Mouse (Mus musculus) Muller cell, postnatal 12 days (primary cell): ENCODE data around the gene Ltc4s.

ENCODE experiments used
- DNase-seq: peaks from one replicate; pipeline ENCODE4 v3.0.0-alpha.2; 2015; ENCODE audit errors: inconsistent ontology term

Ltc4s gene

DNA sequence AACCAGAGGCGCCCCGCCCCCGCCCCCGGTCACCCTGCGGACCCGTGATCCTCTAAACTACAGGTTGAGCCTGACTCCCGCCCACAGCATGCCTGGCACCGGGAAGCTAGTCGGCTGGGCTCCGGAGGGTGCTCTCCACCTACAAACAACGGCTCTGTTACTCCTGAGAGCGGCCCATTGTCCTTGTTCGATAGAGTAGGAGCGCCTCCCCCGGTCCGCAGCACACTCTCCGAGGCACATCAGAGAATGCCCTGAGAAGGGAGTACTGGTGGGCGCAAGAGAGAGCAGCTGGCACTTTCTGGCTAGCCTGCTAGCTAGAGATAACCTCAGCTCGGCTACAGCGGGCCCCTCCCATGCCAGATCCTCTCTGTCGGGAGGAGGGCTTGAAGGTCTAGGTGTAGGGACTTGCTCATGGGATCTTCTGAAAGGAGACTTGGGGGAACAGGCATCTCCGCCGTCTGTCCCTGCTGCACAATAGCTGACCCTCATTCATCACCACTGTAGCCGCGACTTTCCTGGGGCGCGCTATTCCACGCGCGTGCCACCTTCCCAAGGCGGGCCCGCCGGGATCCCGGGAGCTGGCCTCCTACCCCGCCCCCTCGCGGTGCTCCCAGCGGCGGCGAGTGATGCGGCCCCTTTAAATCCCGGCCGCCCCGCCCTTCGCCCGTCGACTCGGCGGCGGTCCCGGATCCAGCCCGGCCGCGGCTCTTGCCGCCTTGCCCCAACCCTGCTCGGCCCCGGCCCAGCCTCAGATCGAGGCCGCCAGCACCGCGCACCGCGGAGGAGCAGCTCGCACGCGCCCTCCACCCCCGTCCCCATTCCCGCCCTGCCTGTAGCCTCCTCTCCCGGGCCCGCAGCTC lies 13.5 kb downstream of the Ltc4s start:
- DNase-seq = peak; percentile 91

DNA sequence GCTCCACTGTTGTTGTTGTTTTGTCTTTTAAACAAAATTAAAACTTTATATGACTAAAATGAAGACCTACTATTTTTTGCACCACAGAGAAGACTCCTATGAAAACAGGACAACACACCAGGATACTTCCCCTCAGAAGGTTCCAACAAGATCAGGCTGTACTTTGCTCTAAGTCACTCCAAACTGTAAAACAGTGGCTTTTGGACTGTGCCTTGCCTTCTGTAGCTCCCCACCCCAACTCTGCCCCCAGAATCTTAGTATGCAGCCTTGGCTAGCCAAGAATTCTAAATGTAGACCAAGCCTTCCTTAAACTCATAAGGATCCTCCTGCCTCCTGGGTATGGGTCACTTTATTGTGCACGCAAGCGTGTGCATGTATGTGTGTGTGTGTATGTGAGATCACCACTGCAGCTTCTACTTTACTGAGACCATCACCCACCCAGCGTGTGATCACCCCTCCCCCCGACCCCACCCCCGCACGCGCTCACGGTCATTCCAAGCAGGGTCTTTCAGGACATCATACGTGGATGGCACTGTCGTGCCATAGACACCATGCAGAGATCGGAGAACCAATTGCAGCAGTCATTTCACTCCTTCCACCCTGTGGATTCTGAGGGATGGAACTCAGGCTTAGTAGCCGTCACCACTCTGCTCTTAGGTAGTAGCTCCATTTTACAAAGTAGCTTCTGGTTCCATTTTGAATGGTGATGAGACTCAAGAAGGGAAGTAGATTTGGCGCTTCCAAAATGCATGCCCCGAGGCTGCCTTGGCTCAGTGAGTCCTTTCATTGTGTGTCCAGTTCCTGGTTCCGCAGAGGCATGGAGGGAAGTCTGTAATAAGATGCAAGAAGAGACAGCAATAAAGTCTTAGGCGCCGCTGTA lies 14.4 kb downstream of the Ltc4s start:
- DNase-seq = no peak

DNA sequence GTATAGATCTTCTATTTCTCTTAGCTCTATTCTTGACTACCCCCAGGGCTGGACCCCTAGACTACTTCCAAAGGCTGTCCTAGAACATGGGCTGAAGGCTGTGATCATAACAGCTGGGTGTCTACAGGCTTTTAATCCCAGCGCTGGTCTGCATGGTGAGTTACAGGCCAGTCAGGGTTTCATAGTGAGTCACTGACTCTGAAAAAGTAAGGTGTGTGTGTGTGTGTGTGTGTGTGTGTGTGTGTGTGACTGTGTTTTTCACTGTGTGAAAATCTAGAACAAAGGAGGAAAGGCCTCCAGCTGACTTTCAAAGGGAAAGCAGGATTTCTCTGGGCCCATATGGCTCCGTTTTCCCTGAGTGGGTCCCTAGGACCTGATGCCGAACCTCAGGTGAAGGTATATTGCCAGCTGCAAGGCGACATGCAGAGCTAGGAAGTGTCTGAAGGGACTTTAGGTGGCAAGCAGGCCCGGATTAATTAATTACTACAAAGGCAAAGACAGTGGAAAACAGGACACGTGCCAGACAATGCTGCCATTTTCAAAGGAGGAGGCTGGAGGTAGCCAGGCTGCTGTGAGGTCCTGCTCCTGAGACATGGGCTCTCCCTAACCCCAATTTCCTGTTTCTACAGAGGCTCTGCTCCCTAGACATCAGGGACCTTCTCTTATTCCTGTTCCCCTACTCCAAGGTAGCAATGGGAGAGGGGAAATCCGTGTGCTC lies 15.7 kb downstream of the Ltc4s start:
- DNase-seq = no peak

DNA sequence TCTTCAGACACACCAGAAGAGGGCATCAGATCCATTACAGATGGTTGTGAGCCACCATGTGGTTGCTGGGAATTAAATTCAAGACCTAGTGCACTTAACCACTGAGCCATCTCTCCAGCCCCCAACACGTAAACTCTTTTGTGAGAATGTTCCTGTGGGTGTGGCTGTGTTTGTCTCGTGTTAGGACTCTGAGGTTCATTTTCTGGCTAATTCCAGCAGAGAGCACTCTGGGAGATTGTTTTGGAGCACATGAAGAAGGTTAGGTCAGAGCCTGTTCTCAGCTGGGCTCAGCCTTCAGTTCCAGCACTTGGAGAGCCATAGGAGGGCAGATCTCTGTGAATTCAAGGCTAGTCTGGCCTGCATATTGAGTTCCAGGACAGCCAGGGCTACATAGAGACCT lies 18.6 kb downstream of the Ltc4s start:
- DNase-seq = no peak

DNA sequence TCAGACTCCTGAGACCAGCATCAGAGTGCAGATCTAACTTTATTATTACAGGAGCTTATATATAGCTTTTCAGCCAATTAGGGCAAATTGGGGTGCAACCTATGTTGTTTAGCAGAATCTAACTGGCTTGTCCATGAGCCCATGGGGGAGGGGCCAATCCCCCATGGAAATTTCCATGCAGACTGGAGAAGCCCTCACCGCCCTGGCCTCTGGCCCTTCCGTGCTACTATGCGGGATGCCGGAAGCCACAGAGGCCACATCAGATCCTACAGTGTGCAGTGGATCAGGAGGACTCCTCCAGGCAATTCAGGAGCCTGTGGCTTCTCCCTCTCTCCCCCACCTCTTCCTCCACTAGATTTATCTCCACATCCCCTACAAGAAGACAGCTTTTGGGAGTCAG lies 20.6 kb downstream of the Ltc4s start:
- DNase-seq = no peak

DNA sequence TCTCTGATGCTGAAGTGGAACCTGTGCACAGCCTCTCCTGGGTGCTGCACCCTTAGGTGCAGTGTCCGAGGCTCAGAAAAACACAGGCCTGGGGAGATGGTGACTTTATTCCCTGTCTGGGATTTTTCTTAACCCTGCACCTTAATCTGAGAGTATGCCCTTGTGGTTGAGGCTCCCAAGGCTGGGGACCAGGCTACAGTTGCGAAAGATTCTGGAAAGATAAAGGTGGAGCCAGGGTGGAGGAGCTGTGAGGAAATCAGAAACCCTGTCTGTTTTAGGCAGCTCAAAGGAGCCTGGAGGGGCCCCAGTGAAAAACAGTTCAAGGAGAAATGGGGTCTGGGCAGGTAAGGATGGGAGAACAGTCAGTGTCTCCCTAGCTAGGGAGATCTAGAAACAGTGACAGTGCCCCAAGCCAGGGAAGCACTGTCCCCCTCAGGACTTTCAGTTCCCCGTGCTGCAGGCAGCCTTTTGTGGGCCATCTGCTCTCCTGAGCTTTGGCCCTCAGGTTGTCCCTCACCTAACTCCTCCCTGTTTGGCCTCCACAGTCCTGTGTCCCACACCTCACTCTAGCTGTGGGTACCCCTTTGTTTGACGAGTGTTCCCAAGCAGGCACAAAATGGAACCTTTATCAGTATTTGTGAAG lies 21.6 kb downstream of the Ltc4s start:
- DNase-seq = no peak

DNA sequence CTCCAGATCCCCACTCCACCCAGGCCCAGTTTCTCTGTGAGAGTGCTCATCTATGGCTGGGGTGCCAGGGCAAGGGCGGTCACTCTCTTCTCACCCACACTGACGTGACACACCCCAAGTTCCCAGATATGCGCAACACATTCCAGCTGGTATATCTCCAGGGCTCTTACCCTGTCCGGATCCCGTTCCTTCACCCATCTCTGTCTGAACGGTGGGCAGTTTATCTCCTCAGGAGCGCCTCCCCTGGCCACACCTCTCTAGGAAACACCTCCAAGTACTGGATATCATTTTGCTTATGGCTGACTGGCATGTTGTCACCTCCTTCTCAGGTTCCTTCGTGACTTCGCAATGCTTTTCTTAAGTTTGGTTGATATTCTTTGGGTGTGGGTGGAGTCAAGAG lies 22.8 kb downstream of the Ltc4s start:
- DNase-seq = no peak

DNA sequence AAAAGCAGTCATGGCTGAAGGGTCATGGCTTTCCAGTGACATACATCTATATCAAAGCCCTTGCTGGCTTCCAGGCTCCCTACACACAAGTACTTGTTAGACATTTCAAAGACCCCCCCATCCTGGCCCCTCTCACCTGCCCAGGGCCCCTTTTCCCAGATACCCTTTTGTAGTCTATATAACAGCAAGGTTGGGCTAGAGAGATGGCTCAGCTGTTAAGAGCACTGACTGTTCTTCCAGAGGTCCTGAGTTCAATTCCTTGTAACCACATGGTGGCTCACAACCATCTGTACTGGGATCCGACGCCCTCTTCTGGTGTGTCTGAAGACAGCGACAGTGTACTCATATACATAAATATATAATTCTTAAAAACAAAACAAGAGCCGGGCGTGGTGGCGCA lies 23.8 kb downstream of the Ltc4s start:
- no peak for DNase-seq

DNA sequence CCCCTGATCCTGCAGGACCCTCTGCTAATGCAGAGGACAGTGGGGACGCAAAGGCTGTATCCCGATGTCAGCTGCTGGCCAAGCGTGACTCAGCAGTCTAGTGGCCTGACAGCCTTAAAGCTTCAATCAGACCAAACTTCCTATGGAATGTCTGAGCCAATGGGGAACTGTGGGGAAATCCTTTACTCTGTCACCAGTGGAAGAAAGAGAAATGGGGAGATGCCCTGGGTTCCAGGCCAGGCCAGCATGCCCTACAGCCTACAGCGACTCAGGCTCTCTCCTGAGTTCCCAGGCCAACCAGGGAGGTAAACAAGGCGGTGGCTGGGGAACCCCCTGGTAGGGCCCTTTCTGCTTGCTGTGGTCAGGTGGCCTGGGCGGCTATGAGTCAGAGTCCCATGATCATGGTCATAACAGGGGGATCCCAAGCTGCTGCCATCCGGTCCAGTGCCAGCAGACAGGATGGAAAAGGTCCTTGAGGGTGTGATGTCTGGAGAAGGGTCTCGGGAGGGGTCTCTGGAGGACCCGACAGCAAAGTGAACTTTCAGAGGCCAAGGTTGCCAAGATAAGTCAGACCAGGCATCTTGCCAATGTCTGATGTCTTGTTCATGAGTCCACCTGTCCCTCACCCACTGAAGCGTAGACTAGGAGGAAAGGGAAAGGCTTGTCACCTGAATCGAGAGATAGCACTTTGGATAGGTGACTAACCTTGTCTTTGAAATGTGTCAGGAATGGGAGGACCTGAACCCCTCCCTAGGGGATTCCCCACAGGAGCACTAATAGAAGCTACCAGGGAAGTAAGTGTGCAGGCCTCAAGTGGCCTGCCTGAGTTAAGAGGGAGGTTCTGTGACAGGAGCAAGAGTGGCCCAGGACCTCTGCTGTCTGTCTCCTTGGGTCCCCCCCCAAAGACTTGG lies 25.3 kb downstream of the Ltc4s start:
- peak; percentile 96 for DNase-seq

DNA sequence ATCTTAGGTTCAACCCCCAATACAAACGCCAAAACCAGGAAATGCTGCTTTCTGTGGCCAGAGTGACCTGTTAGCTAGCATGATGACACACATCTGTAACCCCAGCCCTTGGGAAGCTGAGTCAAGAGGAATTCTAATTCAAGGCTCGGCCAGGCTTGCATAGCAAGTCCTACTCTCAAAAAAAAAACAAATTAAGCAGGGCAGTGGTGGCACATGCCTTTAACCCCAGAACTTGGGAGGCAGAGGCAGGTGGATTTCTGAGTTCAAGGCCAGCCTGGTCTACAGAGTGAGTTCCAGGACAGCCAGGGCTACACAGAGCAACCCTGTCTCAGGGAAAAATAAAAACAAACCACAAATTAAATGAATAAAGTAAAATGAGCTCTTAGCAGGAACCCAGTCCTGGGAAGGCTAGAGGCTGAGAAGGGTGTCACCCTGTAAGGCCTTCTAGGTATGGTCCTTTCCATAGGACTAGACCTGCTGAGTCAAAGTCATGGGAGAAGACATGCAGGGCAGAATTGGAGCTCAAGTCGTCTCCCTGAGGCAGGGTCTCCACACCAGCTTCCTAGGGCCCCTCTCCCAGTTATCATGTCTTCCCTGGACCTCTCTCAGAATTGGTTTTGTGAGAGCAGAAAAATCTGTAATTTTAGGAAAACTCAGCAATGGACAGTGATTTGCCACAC lies 26.2 kb downstream of the Ltc4s start:
- no peak for DNase-seq

DNA sequence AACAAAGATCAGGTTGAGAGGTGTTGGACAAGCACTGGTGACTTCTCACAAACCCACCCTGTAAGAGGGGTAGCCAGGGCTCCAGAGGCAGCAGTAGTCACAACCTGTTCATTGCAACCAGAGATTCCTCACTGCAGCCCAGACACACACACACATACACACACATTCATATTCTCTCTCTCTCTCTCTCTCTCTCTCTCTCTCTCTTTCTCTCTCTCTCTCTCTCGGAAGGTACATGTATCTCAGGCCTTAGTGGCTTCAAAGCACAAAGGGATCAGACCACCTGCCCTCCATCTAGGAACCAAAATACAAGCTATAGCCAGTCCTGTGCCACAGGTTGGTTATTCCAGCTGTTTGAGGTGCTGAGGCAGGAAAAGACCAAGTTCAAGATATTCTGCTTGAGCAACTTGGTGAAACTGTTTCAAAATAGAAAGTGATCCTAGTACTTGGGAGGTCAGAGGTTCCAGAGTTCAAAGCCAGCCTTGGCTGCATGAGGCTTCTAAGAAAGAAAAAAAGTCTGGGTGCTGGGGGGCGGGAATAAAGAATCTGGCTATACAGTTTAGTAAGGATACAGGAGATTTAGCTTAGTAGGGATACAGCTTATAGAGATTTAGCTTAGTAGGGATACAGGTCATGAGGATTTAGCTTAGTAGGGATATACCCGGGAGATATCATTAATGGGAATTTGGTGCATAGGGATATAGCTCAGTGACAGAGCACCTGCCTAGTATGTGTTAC lies 26.9 kb downstream of the Ltc4s start:
- no peak for DNase-seq

DNA sequence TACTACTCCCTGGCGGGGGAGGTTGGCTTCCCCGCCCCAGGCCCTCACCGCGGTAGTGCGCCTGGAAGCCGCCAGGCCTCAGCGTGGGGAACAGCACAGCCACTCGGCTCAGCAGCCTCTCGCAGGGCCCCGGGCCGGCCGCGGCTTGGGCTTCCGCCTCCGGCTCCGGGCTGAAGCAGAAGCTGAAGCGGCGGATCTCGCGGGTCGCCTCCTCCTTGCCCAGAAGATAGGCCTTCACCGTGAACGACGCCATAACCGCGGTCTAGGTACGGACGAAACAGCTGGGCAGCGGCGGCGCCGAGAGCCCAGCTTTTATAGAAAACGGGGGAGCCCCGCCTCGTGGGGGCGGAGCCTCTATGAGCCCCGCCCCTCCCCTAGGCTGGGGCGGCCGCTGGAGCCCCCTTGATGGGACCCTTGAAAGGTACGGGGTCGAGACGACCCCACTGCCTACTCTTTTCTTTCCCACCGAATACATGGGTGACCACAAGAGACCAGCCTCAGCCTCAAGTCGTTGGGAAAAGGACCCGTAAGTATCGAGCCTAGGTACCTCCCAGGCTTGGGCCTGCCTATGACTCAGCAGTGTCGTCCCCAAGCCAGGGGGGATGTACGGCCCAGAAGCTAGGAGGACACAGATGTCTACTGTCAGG lies 27.8 kb downstream of the Ltc4s start, which contains the start of the genes Sqstm1 and Mgat4b:
Gene Sqstm1 (minus strand): TSS at position 323 of the 647 bp plus-strand sequence.
Gene Mgat4b (plus strand): TSS at position 386 of the 647 bp plus-strand sequence.
- peak; percentile 88 for DNase-seq

DNA sequence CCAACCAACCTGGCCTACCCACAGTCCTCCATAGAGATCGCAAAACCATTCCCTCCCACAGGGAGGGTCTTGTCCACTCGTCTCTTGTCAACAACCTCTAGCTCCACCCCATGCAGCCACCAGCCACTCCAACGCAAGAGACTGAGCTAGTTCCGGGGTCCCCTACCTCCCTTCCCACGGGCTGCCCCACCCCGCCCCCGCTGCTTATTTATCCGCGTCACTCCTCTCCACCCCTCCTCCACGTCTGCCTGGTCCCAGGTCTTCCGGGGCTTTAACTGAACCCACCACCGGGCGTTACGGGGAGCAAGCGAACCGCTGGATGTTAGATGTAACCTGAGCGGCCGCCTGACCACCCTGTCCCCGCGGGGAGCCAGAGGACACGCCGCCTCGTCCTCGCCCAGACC lies 28.3 kb downstream of the Ltc4s start:
- DNase-seq = peak; percentile 98

DNA sequence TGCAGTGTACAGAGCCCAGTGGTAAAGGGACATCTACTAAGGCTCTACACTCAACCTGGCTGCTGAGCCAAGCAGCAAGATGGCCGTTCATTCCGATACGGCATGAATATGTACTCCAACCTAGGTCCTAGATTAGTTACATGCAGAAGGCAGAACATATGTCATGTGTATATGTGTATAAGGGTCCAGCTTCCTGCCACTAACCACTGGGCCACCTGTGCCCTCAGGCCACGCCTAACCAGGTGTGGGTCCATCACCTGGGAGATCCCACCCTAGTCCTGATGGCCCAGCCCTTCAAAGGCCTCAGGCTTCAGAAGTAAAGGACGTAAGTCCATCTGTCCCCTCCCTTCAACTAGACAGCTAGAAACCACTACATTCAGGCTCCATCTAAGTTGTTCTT lies 30.4 kb downstream of the Ltc4s start:
- DNase-seq = no peak

DNA sequence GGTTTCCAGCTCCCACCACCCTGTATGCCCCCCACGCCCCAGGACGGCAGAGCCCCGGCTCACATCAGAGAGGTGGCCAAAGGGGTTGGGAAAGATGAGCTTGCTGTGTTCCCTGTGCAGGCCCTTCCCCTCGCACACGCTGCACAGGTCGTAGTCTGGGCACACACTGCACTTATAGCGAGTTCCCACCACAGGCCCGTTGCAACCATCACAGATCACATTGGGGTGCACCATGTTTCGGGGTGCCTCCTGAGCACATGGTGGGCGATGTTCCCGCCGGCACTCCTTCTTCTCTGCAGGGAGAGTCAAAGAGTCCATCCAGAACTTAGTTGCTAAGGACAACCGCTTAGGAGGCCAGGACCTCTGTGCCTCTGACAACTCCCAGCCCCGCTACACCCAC lies 31.1 kb downstream of the Ltc4s start:
- DNase-seq = no peak

DNA sequence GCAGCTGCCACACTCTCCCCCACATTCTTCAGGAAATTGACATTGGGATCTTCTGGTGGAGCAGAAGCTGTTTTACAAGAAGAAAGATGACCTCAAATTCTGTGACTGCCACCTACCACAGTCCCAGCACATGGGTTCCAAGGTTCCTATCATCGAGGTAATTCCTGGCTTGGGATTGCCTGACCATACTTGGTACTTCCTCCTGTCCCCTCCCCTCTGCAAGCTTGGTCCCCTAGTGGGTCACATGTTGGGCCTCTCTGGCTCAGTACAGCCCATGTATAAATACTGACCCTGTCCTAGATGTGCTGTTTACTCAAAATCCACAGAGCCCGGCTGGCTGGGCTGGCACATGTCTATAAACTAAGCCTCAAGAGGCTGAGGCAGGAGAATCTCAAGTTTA lies 32.4 kb downstream of the Ltc4s start:
- DNase-seq = no peak

DNA sequence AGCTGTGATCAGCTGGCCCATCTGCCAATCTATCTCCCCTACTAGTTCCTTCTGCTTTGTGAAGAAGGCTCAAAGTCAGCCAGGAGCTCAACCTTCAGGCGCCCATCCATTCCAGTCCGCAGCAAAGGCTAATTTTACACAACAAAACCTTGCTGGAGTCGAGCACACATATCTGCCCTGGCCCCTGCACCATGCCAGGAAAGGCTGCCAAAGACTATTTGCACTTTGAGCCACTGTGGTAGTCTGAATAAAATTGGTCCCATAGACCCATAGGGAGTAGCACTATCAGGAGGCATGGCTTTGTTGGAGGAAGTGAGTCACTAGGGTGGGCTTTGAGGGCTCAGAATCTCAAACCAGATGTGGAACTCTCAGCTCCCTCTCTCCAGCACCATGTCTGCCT lies 33.0 kb downstream of the Ltc4s start:
- DNase-seq = no peak

DNA sequence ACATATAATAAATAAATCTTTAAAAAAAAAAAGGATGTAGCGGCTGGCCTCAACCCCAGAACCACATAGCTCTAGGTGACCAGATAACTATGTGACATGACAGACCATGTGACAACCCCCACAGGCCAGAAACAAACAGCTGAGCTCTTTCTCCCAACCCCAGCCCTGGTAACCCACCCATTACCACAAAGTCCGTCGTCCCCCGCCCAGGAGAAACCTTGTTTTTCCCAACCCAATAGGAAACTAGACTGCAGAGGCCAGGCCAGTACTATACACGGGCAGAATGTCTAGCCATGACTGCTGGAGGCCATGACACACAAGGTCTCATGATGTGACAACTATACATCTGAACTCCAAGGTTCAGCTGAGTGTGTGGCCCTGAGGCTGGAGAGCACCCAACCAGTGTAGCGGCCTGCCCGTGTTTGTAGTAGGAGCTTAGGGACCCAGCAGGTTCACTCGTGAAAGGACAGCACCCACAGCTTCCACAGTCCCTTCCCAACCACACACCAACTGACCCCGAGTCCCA lies 35.1 kb downstream of the Ltc4s start:
- no peak for DNase-seq
